Mouse (Mus musculus): Measurements from ENCODE around the gene Mark2. TPM values are rescaled to one million over a fixed set of nuclear protein-coding genes. Genes with fewer than 3 reads are reported as not detected.

Mark2 gene
- total RNA-seq, 2 experiments from 2014 or later = 51.9 to 55.4 TPM

DNA sequence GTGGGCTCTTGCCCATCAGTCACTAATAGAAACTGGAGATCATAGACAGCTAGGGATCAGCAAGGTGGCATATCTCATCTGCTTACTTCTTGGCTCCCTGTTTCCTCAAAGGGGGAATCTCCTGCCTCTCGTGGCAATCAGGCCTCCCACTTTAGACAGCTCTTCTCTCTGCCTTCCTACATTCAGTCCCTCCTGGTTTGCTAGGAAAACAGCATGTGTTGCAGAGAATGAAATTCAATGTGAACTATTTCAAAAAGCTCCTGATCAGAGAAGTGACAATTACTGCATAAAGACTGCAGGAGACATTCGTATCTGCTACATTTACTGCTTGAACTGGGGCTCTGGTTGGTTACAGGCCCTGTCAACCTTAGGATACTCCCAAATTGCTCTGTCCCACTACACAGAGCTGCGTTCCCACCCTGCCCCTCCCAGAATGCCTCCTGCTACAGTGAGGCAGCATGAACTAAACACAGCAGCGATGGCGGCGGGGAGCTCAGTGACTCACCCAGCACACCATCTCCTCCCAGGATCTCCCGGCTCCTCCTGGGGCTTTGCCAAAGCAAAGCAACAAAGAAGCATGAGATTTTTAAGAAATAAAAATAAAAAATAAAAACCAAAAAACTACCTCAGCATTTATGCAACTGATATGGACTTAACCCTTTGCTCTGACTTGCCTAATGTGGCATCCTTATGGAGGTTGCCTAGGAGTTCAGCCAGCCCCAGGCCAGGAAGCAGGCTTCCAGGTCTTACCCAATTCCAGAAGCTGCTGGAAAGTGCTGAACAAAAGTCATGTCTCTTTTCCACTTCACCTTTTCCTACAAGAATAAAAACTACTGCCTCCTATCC lies 39.8 kb downstream of the Mark2 start:
- intact Hi-C loops (cut with DNase I) = no loop called here
- peak in 1 of 2 experiments; percentile 44 for DNase-seq

DNA sequence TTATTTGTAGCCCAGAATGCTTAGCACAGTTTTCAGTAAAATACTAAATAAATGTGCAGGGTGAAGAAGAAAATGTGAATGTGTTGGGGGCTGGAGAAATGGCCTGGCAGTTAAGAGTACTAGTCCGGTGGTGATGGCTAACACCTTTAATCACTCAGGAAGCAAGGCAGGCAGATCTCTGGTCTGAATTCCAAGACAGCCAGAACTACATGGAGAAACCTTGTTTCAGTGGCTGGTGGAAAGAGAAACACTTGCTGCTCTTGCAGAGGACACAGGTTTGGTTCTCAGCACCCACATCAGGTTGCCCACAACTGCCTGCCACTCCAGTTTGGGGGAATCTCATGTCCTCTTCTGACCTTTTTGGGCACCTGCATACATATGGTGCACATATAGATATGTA lies 41.6 kb downstream of the Mark2 start:
- intact Hi-C loops (cut with DNase I) = no loop called here
- DNase-seq = no peak

DNA sequence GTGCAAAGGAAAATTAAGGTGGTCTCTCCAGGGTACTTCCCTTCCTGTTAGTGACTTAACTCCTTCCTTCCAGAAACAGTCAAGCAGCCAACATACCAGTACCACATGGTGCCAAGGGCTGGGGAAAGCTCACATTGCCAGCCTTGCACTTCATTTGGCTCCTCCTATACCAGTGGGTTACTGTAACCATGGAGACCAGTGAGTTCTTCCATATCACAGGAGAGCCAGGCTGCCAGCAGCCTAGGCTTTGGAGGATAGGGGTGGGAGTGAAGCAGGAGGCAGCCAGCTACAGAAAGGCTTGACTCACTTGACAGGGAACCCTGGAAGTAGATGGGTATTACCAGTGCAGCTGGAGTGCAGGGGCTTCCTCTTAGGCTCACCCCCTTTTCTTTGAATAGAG lies 42.6 kb downstream of the Mark2 start:
- DNase-seq = no peak
- intact Hi-C loops (cut with DNase I) = no loop called here

DNA sequence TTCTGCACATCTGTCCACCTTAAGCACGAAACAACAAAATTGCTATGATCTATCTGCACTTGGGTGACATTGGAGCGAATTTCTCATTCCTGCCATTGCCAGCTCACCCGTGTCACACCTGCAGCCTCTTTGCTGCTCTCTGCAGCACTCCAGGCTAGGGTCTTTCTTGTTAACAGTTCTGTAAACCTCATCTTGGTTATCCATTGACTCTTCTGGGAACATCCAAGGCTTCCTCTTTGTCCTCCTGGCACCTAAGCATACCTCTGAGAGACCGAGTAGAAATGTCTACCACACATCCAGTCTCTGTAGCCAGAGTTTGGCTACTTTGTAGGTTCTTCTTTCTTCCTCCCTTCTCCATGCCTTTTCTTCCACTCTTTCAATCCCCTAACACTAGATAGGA lies 45.7 kb downstream of the Mark2 start:
- DNase-seq = no peak
- intact Hi-C loops (cut with DNase I) = no loop called here

DNA sequence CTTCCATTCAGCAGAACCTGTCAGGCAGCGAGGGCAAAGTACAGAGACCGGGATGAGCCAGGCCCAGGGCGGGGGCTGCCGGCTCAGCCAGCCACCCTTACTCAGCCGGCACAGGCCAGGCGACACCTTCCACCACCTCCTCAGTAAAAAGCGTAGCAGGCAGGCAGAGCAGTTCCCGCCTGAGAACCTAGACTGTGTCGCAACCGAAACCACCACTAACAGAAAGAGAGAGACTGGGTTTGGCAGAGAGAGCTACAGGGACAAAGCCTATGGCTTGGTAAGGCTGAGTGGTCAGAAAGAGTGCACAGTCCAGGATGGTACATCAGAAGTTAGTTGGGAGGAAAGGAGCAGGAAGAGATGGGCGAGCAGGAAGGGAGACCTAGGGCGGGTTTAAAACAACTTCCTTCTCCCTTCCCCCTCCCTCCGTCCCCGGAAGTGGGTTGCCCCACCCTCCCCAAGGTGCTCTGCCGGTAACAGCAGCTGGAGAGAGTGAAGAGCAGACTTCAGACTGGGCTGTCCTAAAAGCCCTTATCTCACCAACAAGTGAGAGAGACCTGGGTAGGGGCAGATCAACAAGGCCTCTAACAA lies 46.5 kb downstream of the Mark2 start:
- intact Hi-C loops (cut with DNase I) = no loop called here
- DNase-seq = no peak

DNA sequence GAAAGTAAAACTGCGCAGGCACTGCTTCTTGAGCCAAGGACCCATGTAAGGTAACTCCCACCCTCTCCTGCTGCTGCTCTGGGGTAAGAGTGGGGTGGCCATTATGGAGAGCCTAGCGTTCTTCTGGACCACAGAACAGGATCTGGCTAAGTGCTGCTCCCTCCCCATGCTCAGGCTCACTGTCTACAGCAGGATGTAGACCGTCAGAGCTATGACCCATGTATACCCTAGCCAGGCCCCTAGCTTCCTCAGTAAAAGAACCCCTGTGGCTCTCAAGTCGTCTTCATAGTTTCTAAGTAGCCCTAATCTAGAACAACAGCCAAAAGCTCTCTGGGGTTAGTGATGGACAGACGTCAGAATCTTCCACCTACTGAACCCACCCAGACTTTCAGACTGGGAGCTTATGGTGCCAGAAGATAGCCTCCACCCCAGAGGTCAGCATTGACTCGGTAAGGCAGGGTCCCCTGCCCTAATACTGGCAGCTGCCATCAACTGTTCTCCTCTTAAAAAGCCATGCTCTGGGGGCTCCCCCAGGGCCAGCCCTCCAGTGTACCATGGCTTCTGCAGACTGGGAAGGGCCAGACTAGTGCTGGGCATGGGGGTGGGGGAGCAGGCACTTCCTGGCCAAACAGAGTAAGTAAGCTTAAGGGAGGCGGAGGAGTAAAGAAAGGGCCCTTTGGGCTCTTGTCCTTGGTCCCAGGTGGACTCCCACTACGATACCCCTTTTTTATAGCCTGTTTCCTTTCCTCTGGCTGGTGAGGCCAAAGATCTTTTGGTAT lies 47.4 kb downstream of the Mark2 start:
- intact Hi-C loops (cut with DNase I) = no loop called here
- no peak for DNase-seq

DNA sequence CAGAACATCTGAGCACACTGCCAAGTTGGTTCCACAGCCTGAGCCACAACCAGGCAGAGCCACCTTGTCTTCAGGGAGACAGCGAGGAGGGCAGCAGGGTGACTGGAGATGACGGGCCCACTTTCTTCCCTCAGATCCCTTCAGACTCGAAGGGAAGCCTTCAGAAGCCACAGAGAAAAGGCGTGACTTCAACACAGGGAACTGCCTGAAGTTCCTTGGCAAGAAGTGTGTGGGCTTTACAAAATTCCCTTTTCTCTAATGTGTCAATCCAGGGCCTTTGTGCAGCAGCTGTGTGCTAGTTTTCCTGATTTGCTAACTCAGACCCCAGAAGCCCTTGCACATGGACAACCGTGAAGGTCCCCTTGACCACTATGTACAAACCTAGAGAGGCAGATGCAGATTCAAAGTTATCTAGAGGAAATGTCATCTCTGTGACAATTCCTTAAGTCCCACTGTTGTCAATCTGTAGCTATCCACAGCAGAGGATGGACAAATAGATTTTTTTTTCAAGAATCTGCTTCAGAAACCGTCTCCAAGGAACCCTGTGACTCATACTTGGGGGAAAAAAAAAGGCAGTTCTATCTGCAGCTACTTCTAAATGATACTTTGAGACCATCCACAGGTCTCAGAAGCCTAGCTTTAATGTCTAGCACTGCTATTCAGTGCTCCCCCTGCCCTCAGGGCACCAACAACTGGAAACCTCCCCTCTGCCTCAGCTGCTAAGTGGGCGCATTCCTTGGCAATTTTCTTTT lies 49.5 kb downstream of the Mark2 start:
- intact Hi-C loops (cut with DNase I) = no loop called here
- no peak for DNase-seq

DNA sequence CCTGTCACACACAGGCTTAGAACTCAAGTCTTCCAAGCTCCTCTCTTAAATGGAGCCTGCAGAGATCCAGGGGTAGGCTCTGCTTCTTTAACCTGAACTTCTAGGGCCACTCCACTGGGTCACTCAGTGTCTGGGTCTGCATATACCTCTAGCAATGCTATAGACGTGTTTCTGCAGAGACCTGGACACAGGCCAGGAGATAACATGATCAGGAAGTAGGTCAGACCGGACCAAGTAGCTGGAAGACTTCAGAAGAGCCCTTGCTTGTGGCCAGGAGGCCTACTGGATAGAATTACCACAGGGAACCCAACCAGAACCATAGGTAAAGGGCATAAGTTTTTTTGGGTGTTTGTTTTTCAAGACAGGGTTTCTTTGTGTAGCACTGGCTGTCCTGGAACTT lies 51.9 kb downstream of the Mark2 start:
- intact Hi-C loops (cut with DNase I) = no loop called here
- no peak for DNase-seq

DNA sequence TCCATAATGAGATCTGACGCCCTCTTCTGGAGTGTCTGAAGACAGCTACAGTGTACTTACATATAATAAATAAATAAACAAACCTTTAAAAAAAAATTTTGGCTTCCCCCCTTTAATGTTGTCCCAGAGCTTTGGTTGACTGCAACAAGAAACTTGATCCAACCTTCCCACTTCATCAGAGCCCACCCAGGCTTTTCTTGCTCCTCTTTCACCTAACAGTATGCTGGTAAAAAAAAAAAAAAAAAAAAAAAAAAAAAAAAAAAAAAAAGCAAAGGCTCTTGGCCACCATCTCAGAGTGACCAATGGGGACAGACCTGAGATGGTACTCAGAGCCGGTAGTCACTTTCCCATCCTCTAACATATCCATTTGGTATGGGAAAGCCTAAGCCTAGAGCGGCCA lies 53.4 kb downstream of the Mark2 start:
- no peak for DNase-seq
- intact Hi-C loops (cut with DNase I) = no loop called here

DNA sequence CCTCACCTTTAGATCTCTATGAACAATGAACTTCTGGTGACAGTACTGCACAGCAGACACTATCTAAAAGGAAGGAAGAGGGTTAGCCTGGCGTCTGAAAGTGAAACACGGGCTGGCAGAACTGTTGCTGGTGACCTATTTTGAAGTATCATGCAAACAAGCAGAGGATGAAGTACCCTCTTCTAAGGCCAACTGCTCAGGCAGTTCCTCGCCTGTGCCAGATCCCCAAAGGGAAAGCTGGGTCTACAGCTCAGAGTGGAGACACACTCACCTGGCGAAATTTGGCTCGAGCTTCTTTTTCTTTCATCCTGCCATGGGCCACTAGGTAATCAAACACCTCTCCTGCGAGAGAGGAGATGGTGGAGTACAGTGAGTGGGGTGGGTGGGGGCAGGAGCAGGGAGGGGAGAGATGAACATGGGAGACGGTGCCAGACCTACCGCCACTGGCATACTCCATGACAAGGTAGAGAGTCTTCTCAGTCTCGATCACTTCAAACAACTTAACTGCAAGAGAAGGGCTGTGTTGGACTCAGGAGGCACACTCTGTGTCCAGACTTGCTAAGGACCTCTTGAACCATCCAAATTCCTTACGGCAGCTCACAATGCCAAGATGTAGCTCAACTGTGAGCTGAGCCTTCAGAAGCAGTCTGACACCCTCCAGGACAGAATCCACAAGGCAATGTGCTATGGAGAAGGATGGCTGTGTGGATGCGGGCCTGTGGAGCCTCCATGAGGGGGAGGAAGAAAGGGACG lies 54.9 kb downstream of the Mark2 start:
- no peak for DNase-seq
- intact Hi-C loops (cut with DNase I) = no loop called here

DNA sequence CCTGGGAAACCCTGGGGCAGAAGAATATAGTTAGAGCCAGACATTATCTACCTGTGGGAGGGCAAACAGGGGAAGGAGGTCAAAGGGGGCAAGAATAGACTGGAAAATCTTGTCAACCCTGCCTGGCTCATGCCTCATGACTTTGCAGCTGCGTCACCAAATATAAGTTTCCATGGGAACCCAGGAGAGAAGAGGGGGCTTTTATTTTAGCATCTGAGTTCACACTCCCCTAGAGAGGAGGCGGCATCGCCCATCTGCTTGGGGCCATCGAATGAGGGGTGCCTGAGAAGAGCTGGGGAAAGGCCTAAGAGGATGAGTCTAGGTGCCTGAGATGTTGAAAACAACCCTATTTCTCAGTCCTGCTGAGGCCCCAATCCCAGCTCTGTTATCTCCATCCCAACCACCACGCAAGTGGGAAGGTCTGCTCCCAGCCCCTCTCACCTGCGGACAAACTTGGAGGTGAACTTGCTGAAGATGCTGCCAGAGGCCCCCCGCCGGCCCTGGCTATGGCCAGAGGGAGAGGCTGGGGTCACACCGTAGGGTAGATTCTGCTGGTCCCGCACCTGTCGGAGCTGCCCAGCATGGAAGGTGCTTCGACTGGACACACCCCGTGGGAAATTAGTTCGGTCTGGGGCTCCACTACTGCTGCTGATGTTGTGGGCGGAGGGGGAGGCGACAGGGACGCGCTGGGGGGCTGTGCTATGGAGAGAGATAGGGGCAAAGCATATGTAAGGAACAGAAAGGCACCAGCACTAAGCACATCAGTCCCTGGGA lies 60.9 kb downstream of the Mark2 start:
- intact Hi-C loops (cut with DNase I) = loop anchor here (5.0 kb wide), 1 partner anchor 137 kb away; the partner anchor contains the start of gene 2700081O15Rik
- DNase-seq = no peak

DNA sequence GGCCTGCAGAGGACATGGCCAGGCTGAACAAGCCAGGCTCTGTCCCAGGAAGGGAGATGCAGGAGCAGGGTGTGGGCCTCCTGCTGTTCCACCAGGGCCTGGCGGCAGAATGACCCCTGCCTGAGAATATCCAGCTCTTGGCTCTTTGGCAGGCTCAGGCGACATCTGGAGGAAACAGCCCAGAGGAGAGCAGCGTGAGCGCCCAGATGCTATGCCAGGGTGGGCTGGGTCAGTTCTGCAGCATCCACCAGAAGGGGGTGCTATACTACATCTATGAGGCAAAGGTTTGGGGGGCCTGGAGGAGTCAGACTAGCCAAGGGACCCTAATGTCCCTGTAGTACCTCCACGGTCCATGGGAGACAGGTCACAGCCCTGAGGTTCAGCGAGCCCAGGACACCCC lies 62.5 kb downstream of the Mark2 start:
- peak; percentile 60 to 79 for DNase-seq
- intact Hi-C loops (cut with DNase I) = loop anchor here (2.0 kb wide), 1 partner anchor 66 kb away; no protein-coding TSS in a partner anchor

DNA sequence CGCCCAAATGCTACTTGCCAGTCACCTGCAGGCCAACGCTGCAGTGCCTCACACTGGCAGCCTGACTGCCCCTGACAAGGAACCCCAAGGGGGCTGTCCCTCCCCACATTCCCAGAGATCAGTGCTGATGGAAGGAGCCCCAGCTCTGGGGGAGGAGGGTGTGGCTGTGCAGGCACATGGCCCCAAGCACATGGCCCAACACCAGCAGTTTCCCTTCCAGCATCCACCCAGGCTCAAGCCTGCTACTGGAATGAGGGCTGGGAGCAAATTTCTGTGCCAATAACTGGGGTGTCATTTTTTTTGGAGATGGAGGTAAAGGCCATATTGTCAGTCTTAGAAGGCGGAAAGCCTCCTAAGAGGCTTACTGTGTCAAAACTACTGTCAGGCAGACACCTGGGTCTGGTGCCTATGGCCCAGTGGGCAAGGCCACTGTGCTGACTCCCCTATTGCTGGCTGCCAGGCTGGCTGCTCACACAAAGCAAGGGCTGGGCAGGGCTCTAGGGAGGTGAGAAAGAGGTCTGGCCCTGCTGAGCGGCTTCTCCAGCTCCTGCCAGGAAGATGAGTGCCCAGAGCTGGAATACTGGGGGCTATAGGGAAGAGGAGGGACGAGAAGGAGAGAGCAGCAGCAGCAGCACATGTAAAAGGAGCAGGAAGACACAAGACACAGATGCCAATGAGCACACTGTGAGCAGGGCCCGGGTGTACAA lies 63.3 kb downstream of the Mark2 start:
- no peak for DNase-seq
- intact Hi-C loops (cut with DNase I) = loop anchor here (2.0 kb wide), 1 partner anchor 66 kb away; no protein-coding TSS in a partner anchor

DNA sequence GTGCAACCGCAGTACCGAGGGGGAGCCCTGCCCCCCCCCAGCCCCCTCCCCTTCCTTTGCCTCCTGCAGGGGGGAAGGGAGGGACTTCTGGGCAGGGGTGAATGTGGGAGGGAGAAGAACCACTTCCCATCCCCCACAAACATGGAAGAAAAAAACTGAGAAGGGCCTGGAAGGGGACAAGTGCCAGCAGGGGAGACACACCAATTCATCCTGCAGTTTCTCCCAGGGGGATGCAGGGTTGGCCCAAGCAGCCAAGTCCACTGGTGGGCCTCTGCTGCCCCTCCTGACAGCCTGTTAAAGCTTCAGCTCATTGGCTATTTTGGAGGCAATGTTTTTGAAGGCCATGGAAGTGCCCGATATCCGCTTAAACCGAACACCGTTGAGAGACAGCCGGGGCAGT lies 64.9 kb downstream of the Mark2 start:
- no peak for DNase-seq
- intact Hi-C loops (cut with DNase I) = no loop called here

DNA sequence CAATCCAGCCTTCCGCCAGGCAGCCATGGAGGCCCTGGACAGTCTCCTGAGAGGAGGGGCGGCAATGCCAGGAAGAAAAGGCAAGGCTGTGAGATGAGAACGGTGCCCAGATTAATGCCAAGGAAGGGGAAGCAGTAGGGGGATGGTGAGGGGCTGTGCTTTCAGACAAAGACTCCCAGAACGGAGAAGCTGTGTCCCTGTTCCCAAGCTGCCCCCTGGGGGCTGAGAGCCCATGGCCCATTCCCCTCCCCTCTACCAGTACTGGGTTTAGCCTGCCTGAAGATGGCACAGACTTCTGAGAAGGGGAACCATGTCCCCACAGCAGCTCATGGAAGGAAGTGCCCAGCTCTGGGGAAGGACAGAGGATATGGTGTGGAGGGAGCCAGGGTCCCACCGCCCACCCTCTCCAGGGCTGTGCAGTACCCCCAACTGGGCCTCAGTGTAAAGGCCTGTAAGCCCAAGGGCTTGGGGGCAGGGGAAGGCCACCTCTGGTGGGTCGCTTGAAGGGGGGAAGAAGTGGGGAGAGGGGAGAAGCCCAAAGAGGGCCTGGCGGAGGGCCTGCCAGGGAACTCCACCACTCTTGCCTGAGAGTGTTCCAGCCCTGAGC lies 65.5 kb downstream of the Mark2 start:
- no peak for DNase-seq
- intact Hi-C loops (cut with DNase I) = no loop called here

DNA sequence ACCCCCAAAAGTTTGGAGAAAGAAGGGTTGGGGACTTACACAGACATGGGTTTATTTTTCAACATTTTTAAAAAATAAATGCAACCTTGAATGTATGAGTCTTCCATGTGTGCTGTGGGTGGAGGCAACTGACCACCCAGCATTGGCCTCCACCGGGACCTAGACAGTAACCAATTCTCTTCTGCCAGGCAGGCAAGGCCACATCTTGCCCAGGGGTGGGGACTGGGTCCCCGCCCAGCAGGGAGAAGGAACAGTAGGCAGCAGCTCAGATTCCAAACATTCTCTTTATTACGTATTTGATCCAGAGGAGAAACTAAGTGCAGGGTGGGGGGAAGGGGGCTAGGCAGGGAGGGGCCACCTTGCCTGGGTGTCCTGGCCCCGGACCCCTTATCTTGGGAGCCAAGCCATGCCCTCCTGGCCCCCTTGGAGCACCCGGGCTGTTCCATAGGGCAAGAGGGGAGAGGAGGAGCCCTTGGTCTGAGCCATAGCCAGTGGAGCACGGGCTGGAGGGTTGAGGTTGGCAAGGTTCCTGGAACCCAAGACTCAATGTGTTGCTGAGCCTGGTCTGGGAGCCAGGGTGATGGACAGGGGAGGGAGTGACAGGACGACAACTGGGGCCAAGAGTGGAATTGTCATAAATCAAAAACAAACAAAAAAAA lies 66.4 kb downstream of the Mark2 start:
- intact Hi-C loops (cut with DNase I) = no loop called here
- DNase-seq = no peak

DNA sequence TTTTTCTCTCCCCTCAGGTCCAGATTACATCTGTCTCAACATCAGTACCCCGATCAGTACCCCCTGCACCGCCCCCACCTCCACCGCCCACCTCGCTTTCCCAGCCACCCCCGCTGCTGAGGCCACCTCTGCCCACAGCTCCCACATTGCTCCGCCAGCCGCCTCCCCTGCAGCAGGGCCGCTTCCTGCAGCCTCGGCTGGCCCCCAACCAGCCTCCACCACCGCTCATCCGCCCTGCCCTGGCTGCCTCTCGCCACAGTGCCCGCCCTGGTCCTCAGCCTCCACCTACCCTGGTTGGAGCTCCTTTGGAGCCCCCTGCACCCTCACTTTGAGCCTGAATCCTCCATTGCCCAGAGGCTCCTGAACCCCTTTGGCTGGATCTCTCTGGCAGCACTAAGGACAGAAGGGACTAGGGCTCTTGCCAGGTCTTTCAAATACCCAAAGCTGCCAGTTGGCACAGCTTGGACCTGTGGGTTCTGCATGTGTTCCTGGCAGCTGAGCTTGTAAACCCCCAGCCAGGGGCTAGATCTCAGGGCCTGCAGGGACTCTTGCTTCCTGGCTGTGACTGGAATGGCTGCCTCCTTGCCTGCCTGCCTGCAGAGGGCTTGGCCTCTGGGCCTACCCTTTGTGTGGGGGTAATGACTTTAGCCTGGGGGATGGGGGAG lies 67.2 kb downstream of the Mark2 start:
- peak in 1 of 2 experiments; percentile 51 for DNase-seq
- intact Hi-C loops (cut with DNase I) = no loop called here
